Mouse (Mus musculus): ENCODE results near the gene Tmem88b.

The Tmem88b gene

DNA sequence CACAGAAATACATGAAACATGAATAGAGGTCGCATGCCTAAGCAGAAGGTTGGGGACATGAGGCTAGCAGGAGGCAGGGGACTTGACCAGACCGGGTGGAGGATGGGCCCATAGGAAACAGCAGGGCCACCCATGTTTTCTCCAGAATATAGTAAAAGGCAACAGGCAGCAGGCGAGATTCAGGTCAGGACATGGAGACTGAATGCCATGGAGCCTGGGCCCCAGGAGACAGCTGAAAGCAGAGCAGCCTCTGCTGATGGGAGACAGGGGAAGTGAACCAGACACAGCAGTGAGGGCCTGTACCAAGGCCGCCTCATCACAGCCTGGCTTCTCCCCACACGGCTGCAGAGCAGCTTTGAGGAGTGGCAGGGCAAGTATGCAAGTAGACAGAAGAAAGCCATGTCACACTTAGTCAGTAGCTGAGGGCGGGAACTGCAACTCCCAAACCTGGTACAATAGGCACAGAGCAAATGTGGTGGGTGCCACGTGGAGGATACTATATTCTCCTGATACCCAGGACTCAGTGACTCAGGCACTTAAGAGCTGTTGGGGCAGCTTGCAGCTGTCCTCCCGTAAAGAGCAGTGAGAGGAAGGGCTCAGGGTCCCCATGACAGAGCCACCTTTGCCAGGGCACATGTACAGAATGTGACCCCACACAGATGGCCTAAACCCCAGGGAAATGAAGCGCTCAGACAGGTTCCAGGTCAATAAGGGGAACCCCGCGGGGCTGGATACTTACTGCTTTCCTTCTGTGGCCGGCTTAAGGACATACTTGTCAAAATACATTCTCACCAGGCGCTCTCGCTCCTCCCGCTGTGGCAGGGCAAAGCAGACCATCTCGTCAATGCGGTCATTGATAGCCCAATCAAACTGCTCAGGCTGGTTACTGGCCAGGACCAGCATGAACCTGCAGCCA is 38.8 kb downstream of the Tmem88b start:
- no peak for TF ChIP-seq GATA4 (IDR thresholded peaks at IDR 0.05; ENCODE audit: insufficient replicate concordance, low read length)

GRCm38 (mm10) chr4:155746036-155746548 is 39.6 kb downstream of the Tmem88b start:
- TF ChIP-seq GATA4 (IDR thresholded peaks at IDR 0.05; ENCODE audit: insufficient replicate concordance, low read length) = no peak

DNA sequence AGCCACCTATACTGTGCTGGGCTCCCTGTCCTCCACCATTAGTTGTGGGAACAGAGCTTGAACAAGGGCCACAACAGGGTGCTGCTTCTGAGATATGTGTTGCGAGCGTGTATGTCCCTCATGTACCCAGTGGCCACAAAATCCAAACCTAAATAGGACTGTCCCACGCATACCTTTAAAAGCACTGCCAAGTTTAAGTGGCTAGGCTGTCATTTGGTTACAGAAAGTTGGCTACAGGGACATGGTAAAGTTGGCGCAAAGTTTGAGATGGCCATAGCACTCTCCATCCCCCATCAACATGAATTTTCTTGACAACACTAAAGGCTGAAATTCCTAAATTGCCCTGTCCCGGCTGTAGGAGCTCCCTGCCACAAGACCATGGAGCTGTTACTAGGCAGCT is 40.5 kb downstream of the Tmem88b start:
- TF ChIP-seq GATA4 (IDR thresholded peaks at IDR 0.05; ENCODE audit: insufficient replicate concordance, low read length) = no peak

DNA sequence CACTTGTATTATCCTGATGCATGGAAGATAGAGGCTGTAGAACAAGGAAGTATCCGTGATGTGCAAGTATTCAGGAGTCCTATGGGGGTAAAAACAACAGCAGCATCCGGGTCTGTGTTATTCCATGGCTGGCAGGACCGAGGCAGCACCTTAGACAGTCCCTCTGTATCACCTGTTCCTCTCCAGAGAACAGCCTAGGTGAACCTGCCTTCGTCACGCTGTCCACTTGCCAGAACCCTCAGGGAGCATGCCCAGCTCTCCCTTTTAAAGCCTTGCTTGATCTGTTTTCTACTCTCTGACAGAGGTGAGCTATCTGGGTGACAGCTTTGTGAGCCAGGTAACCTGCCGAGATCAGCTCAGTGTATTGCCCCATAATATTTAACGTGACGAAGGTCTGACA is 41.2 kb downstream of the Tmem88b start:
- TF ChIP-seq GATA4 (IDR thresholded peaks at IDR 0.05; ENCODE audit: insufficient replicate concordance, low read length) = no peak

- no peak for TF ChIP-seq GATA4 (IDR thresholded peaks at IDR 0.05; ENCODE audit: insufficient replicate concordance, low read length)
Measured at GRCm38 (mm10) chr4:155742684-155743083, 43.0 kb downstream of the Tmem88b start.

- no peak for TF ChIP-seq GATA4 (IDR thresholded peaks at IDR 0.05; ENCODE audit: insufficient replicate concordance, low read length)
Measured at GRCm38 (mm10) chr4:155739741-155740636, 45.7 kb downstream of the Tmem88b start.

- no peak for TF ChIP-seq GATA4 (IDR thresholded peaks at IDR 0.05; ENCODE audit: insufficient replicate concordance, low read length)
Measured at GRCm38 (mm10) chr4:155739152-155739551, 46.5 kb downstream of the Tmem88b start.

DNA sequence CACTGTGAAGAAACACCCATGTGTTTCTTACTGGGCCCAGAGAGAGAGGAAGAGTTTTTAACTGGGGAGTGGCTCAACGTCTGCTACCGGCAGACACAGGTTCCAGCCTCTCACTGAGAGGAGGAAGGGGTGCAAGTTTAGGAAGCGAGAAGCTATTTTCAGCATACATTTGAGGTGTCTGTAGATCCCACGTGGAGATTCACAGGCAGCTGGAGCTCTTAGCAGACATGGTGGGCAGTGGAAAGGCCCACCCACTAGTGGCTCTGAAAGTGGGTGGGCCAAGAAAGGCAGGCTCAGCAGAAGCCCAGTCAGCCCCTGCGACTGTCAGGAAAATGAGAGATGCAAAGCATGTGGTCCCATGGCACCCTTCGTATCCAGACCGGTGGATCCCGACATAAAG is 47.4 kb downstream of the Tmem88b start:
- no peak for TF ChIP-seq GATA4 (IDR thresholded peaks at IDR 0.05; ENCODE audit: insufficient replicate concordance, low read length)

DNA sequence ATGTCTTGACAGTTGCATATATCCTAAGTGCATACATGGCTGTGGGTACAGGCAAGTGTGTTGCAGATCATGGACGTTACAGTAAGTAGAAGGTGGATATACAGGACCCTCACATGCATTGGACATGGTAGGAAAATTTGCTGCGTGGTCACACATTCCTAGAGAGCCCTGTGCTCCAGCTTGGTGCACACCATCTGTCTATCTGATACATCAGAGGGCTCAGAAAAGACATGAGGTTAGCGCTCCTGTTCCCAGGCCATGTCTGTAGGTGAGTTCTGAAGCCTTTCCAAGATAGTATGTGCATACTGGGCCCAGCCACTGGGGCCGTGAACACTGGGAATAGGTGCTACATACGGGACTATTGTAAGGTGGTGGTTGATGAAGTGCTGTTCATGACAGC is 49.3 kb downstream of the Tmem88b start:
- TF ChIP-seq GATA4 (IDR thresholded peaks at IDR 0.05; ENCODE audit: insufficient replicate concordance, low read length) = no peak

GRCm38 (mm10) chr4:155735788-155736187 is 49.9 kb downstream of the Tmem88b start:
- no peak for TF ChIP-seq GATA4 (IDR thresholded peaks at IDR 0.05; ENCODE audit: insufficient replicate concordance, low read length)

DNA sequence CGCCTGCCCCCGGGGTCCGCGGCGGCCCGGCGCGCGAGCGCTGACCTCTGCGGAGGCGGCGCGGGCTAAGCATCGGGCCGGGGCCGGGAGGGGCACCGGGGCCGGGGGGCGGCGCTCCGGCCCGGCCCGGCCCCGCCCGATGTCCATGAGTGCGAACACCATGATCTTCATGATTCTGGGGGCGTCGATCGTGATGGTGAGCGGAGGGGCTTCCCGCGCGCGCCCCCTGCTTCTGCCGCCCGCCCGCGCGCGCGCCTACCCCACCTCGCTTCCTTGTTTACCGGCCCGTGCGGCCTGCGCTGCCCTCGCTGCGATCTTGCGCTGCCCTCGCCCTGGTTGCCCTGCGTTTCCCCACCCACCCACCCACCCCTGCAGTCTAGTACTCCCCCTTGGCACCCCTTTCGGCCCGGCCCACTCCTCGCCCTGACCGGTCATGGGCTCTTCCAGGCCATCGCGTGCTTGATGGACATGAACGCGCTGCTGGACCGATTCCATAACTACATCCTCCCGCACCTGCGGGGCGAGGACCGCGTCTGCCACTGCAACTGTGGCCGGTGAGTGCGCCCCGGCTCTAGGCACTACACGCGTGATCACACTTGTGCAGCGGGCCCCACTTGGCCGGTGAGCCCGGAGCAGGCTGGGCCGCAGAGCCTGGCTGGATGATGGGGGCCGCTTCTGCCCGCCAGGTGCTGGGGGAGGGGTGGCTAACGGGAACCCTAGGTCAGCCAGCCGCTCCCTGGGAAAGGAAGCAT is 50.5 kb downstream of the Tmem88b start:
- no peak for TF ChIP-seq GATA4 (IDR thresholded peaks at IDR 0.05; ENCODE audit: insufficient replicate concordance, low read length)

GRCm38 (mm10) chr4:155734350-155734941 is 51.2 kb downstream of the Tmem88b start, which contains the start of gene Tmem240:
TSS of gene Tmem240 (plus strand) at chr4:155734800.
- peak; percentile 74; the same call in 1 of the 2 replicates for TF ChIP-seq GATA4 (IDR thresholded peaks at IDR 0.05; ENCODE audit: insufficient replicate concordance, low read length)

DNA sequence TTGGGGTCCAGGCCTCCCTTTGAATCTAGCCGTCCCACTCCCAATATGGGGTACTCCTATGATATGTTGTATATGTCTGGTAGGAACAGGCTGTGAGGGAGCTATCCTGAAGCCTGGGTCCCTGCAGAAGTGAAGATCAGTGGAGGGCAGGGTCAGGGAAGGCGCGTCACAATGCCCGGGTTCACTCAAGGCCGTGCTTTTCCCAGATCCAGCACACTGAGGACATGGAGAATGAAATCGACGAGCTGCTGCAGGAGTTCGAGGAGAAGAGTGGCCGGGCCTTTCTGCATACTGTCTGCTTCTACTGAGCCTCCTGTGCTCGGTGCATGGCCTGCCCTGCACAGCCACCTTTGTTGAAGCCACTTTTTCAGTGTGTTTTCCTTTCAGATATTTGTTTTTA is 52.4 kb downstream of the Tmem88b start:
- TF ChIP-seq GATA4 (IDR thresholded peaks at IDR 0.05; ENCODE audit: insufficient replicate concordance, low read length) = no peak
